Mouse (Mus musculus) thymus, postnatal 36 days (tissue): ENCODE results near the gene Mettl27.

ENCODE experiments used
- DNase-seq, 2 experiments: peaks; one replicate each; pipeline ENCODE4 v3.0.0; 2022; ENCODE audit warnings: mixed read lengths in 2 of 2

The Mettl27 gene

GRCm38 (mm10) chr5:134986298-134987268, 54.4 kb downstream of the Mettl27 start:
- no peak for DNase-seq

- no peak for DNase-seq
Observed at GRCm38 (mm10) chr5:134989166-134989565, 57.0 kb downstream of the Mettl27 start.

- DNase-seq: no peak
Observed at GRCm38 (mm10) chr5:134989741-134990140, 57.6 kb downstream of the Mettl27 start.
